Mouse (Mus musculus) urinary bladder, postnatal 36 days (tissue): Measurements from ENCODE around the gene Dpp8.
A peak's percentile ranks its signal among the peaks of the same experiment; 100 is the strongest.
"Not testable (repeated sequence)": the region's sequence is repeated elsewhere in the genome, so short reads cannot be mapped to it uniquely, and the experiment has no call there.

Experiments used
- DNase-seq, 2 experiments: peaks; one replicate each; pipeline ENCODE4 v3.0.0; 2022; ENCODE audit warnings: low spot score in 2 of 2, mixed read lengths in 1 of 2

Gene Dpp8

GRCm38 (mm10) chr9:65032269-65033108 lies at the start of gene Dpp8:
Gene Dpp8, plus strand, starts transcription at chr9:65032414.
- DNase-seq = peak; percentile 92

- DNase-seq = peak in 1 of 2 experiments; percentile 14
These were observed 47.0 kb upstream of the Dpp8 start for GRCm38 (mm10) chr9:64985037-64985794.

GRCm38 (mm10) chr9:64985807-64986206 lies 46.4 kb upstream of the Dpp8 start:
- DNase-seq = no peak

GRCm38 (mm10) chr9:64987651-64988050 lies 44.6 kb upstream of the Dpp8 start:
- DNase-seq = no peak

GRCm38 (mm10) chr9:64988443-64988842 lies 43.8 kb upstream of the Dpp8 start:
- no peak for DNase-seq

GRCm38 (mm10) chr9:64990291-64990690 lies 41.9 kb upstream of the Dpp8 start:
- no peak for DNase-seq

GRCm38 (mm10) chr9:64995464-64995863 lies 36.8 kb upstream of the Dpp8 start:
- DNase-seq = not testable (repeated sequence)

GRCm38 (mm10) chr9:65001481-65001880 lies 30.7 kb upstream of the Dpp8 start:
- DNase-seq = no peak

- DNase-seq = no peak
These were observed 26.5 kb upstream of the Dpp8 start for GRCm38 (mm10) chr9:65005737-65006136.

GRCm38 (mm10) chr9:65010632-65011031 lies 21.6 kb upstream of the Dpp8 start:
- DNase-seq = no peak

GRCm38 (mm10) chr9:65011304-65011703 lies 20.9 kb upstream of the Dpp8 start:
- DNase-seq = no peak

GRCm38 (mm10) chr9:65015461-65016222 lies 16.6 kb upstream of the Dpp8 start:
- no peak for DNase-seq

- no peak for DNase-seq
These were observed 15.8 kb upstream of the Dpp8 start for GRCm38 (mm10) chr9:65016241-65016977.

GRCm38 (mm10) chr9:65016978-65017827 lies 15.0 kb upstream of the Dpp8 start:
- no peak for DNase-seq

GRCm38 (mm10) chr9:65017896-65018295 lies 14.3 kb upstream of the Dpp8 start:
- no peak for DNase-seq

GRCm38 (mm10) chr9:65018588-65019121 lies 13.6 kb upstream of the Dpp8 start:
- DNase-seq = no peak

- no peak for DNase-seq
These were observed 13.1 kb upstream of the Dpp8 start for GRCm38 (mm10) chr9:65019146-65019545.

GRCm38 (mm10) chr9:65020128-65020527 lies 12.1 kb upstream of the Dpp8 start:
- no peak for DNase-seq

- DNase-seq = peak; percentile 78 to 88
These were observed 11.0 kb upstream of the Dpp8 start, which contains the start of gene Hacd3 for GRCm38 (mm10) chr9:65020991-65021886. Gene Hacd3, minus strand, starts transcription at chr9:65021693.
